Mouse (Mus musculus) megakaryocyte, embryonic 14.5 days (primary cell): ENCODE data around the gene Kdm5b.

Experiments used
- FLI1 ChIP-seq: IDR thresholded peaks from 2 replicates; pipeline ENCODE4 v1.6.1; 2012; ENCODE audit warnings: low read length, inconsistent platforms, mixed read lengths
- GATA1 ChIP-seq: IDR thresholded peaks from 3 replicates; pipeline ENCODE4 v1.6.1; 2012; ENCODE audit warnings: mixed read lengths, low read length, inconsistent platforms, borderline replicate concordance

DNA sequence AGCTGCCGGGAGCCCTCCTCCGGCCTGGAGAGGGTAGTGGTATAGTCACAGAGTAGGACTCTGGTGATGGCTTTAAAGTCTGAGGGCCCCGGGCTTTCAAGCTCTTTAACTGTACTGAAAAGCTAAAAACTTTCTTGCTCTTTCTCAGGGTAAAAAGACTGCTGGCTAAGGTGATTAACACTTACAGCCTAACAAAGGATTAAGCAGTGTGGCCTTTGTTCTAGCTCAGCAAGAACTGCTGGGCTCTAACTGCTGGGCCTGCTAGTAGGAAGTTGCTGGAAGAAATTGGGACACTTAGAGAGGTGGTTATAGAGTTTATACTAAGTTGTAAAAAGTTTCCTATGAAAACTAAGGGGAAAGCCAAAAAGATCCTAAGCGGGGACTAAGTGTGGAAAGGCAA lies 49.2 kb downstream of the Kdm5b start:
- TF ChIP-seq GATA1: no peak
- TF ChIP-seq FLI1: no peak
